Comparison of ENCODE assay signal across 29 mouse cellular contexts in genomic region chr14:43986147-43986546, GRCm38 (mm10). TPM values are rescaled to one million over a fixed set of nuclear protein-coding genes. Genes with fewer than 3 reads are reported as not detected.
"Had no signal": no experiment of that assay in that cellular context is flagged by ENCODE, and none has a peak within 500 bp of the region (broad histone marks: within the 10 kb centered on the region; RNA-seq: fewer than 3 reads in every experiment).

No protein-coding gene starts in this region.

- H3K27ac ChIP-seq: hindbrain, postnatal 0 days; kidney, embryonic 15.5 days; left cerebral cortex, adult 2 months; limb, embryonic 12.5 days; limb, embryonic 15.5 days; macrophage; midbrain, embryonic 12.5 days; midbrain, embryonic 15.5 days; neural tube, embryonic 12.5 days; neural tube, embryonic 15.5 days; stomach, postnatal 0 days had no signal

- H3K4me1 ChIP-seq: kidney, embryonic 15.5 days; limb, embryonic 12.5 days; limb, embryonic 15.5 days; midbrain, embryonic 12.5 days; midbrain, embryonic 15.5 days; neural tube, embryonic 12.5 days; neural tube, embryonic 15.5 days had no signal

- H3K36me3 ChIP-seq: kidney, embryonic 15.5 days; limb, embryonic 12.5 days; limb, embryonic 15.5 days; midbrain, embryonic 12.5 days; midbrain, embryonic 15.5 days; neural tube, embryonic 12.5 days; neural tube, embryonic 15.5 days had no signal

- H3K4me2 ChIP-seq: kidney, embryonic 15.5 days; limb, embryonic 12.5 days; limb, embryonic 15.5 days; lung, embryonic 14.5 days; midbrain, embryonic 12.5 days; midbrain, embryonic 15.5 days; neural tube, embryonic 12.5 days; neural tube, embryonic 15.5 days had no signal

- H3K4me3 ChIP-seq: kidney, embryonic 15.5 days; left cerebral cortex, adult 2 months; limb, embryonic 12.5 days; limb, embryonic 15.5 days; midbrain, embryonic 12.5 days; midbrain, embryonic 15.5 days; neural tube, embryonic 12.5 days; neural tube, embryonic 15.5 days had no signal

- H3K9me3 ChIP-seq: kidney, embryonic 15.5 days; limb, embryonic 12.5 days; limb, embryonic 15.5 days; midbrain, embryonic 12.5 days; midbrain, embryonic 15.5 days; neural tube, embryonic 12.5 days; neural tube, embryonic 15.5 days had no signal

- DNase-seq: kidney, postnatal 36 days; layer of hippocampus, postnatal 36 days; left cerebral cortex, postnatal 4 days; lung, embryonic 14.5 days; right cerebral cortex, adult 18-20 months; right cerebral cortex, postnatal 14 days; right cerebral cortex, postnatal 4 days; thymus, adult 2 months; thymus, postnatal 14 days; thymus, postnatal 4 days had no signal

- H3K27me3 ChIP-seq: kidney, embryonic 15.5 days; limb, embryonic 12.5 days; limb, embryonic 15.5 days; midbrain, embryonic 12.5 days; midbrain, embryonic 15.5 days; neural tube, embryonic 12.5 days; neural tube, embryonic 15.5 days had no signal

- ATAC-seq: hindbrain, postnatal 0 days; inflammation-experienced regulatory T-cells, adult 6 months; lung, postnatal 0 days; midbrain, embryonic 15.5 days had no signal

- H3K9ac ChIP-seq: kidney, embryonic 15.5 days; limb, embryonic 12.5 days; limb, embryonic 15.5 days; lung, embryonic 14.5 days; midbrain, embryonic 12.5 days; midbrain, embryonic 15.5 days; neural tube, embryonic 12.5 days; neural tube, embryonic 15.5 days had no signal

RNA-seq across cellular contexts. Expression of gene Ang6, which starts 15.9 kb away (rescaled TPM):
- total RNA-seq: hindbrain, postnatal 0 days; layer of hippocampus, adult 8-10 months; layer of hippocampus, postnatal 10 days; layer of hippocampus, postnatal 36 days; left cerebral cortex, adult 2 months; left cerebral cortex, postnatal 14 days; left cerebral cortex, postnatal 4 days; megakaryocyte, adult 5-6 weeks had no signal
- polyA plus RNA-seq: hindbrain, postnatal 0 days; inflammation-experienced regulatory T-cells, adult 6 months; kidney, embryonic 15.5 days; limb, embryonic 12.5 days; limb, embryonic 15.5 days; lung, embryonic 14.5 days; lung, postnatal 0 days; macrophage; midbrain, embryonic 12.5 days; midbrain, embryonic 15.5 days; neural tube, embryonic 12.5 days; neural tube, embryonic 15.5 days; stomach, embryonic 14.5 days; stomach, postnatal 0 days; thymus, adult 2 months had no signal

RNA-seq across cellular contexts. Expression of gene Ang5, which starts 29.3 kb away (rescaled TPM):
- total RNA-seq: hindbrain, postnatal 0 days; layer of hippocampus, adult 8-10 months; layer of hippocampus, postnatal 10 days; layer of hippocampus, postnatal 36 days; left cerebral cortex, adult 2 months; left cerebral cortex, postnatal 14 days; left cerebral cortex, postnatal 4 days; megakaryocyte, adult 5-6 weeks had no signal
- polyA plus RNA-seq: hindbrain, postnatal 0 days; inflammation-experienced regulatory T-cells, adult 6 months; kidney, embryonic 15.5 days; limb, embryonic 12.5 days; limb, embryonic 15.5 days; liver, embryonic 16.5 days; lung, embryonic 14.5 days; lung, postnatal 0 days; macrophage; midbrain, embryonic 12.5 days; midbrain, embryonic 15.5 days; neural tube, embryonic 12.5 days; neural tube, embryonic 15.5 days; stomach, embryonic 14.5 days; stomach, postnatal 0 days; thymus, adult 2 months had no signal
